Mouse (Mus musculus): Measurements from ENCODE around the gene Herpud2.

DNA sequence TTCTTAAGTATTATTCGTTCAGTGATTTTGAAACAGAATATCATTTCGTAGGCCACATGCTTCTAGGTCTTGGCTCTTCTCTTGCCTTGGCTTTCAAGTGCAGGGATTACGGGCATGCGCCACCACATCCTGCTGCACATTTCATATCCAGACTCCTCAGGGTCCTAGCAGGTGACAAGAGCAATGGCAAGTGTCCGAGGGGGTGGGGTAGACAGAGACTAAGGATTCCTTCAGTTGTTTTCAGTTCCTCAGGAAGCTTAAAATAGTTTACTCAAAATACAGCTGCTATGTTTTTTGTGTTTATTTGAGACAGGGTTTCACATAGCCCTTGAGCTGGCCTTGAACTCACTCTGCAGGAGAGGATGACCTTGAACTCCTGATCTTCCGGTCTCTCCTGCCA lies 24.4 kb upstream of the Herpud2 start:
- TF ChIP-seq CTCF (IDR thresholded peaks at IDR 0.05; ENCODE audit: borderline replicate concordance, insufficient read depth, low read depth, low read length) (no peak), POLR2A (IDR thresholded peaks at IDR 0.05; ENCODE audit: borderline replicate concordance, insufficient read depth, low read length) (no peak)

Measured in cerebellum, adult 2 months (tissue).